Mouse (Mus musculus): ENCODE results near the gene Exoc8.

GRCm38 (mm10) chr8:124914061-124914460 lies 16.6 kb upstream of the Exoc8 start:
- TF ChIP-seq CTCF (IDR thresholded peaks at IDR 0.05; ENCODE audit: control insufficient read depth, insufficient read depth, insufficient replicate concordance, low read depth, low read length) = no peak
- TF ChIP-seq POLR2A (IDR thresholded peaks at IDR 0.05; ENCODE audit: control insufficient read depth, low read depth, low read length) = no peak
